Mouse (Mus musculus) stomach, postnatal 0 days (tissue): ENCODE measurements at regions not wholly inside any gene's neighbourhood (a gene's known extent, or its start where the extent isn't known, plus 50 kb on each side); places are given as distances from the start of the nearest gene placed in this dataset.
A peak's percentile ranks its signal among the peaks of the same experiment; 100 is the strongest.
"Not testable (repeated sequence)": the region's sequence is repeated elsewhere in the genome, so short reads cannot be mapped to it uniquely, and the experiment has no call there.

ENCODE experiments used
- ATAC-seq: fragments of 200-750 bp; cut with Nextera tagmentation; 2 replicates; pipeline ENCODE4 v1.8.0; 2017; ENCODE audit not compliant: low FRiP score, low TSS enrichment
- DNase-seq: peaks from one replicate; pipeline ENCODE4 v3.0.0-alpha.2; 2016; ENCODE audit warnings: low spot score
- H3K27ac ChIP-seq: fragments of 300-500 bp; sonication (generic); replicated peaks from 2 replicates; pipeline ENCODE4 v1.5.1; 2014; ENCODE audit warnings: mild to moderate bottlenecking, control low read depth
- H3K27me3 ChIP-seq: fragments of 300-500 bp; sonication (generic); 2 replicates; pipeline ENCODE4 v1.6.1; 2014; ENCODE audit warnings: low read length; ENCODE audit not compliant: control insufficient read depth, insufficient read depth
- H3K36me3 ChIP-seq: fragments of 300-500 bp; sonication (generic); 2 replicates; pipeline ENCODE4 v1.6.1; 2014; ENCODE audit warnings: low read length, mixed read lengths; ENCODE audit not compliant: control insufficient read depth, insufficient read depth
- H3K4me1 ChIP-seq: fragments of 300-500 bp; sonication (generic); replicated peaks from 2 replicates; pipeline ENCODE4 v1.6.1; 2014; ENCODE audit warnings: antibody characterized with exemption; ENCODE audit not compliant: control insufficient read depth, insufficient read depth
- H3K4me2 ChIP-seq: fragments of 300-500 bp; sonication (generic); replicated peaks from 2 replicates; pipeline ENCODE4 v1.6.1; 2014; ENCODE audit warnings: low read depth, mild to moderate bottlenecking, control low read depth, moderate library complexity
- H3K4me3 ChIP-seq: fragments of 300-500 bp; sonication (generic); 2 replicates; pipeline ENCODE4 v1.5.1; 2014; ENCODE audit warnings: low read depth, low read length, control low read depth
- H3K9ac ChIP-seq: fragments of 300-500 bp; sonication (generic); 2 replicates; pipeline ENCODE4 v1.6.1; 2014; ENCODE audit warnings: mild to moderate bottlenecking, low read length, control low read depth, mixed read lengths
- H3K9me3 ChIP-seq: fragments of 300-500 bp; sonication (generic); 2 replicates; pipeline ENCODE4 v1.6.1; 2016; ENCODE audit warnings: low read length; ENCODE audit not compliant: control insufficient read depth
- CTCF ChIP-seq: IDR thresholded peaks from 2 replicates; pipeline ENCODE4 v1.5.1; 2016; ENCODE audit warnings: antibody characterized with exemption, low read depth, mild to moderate bottlenecking, moderate library complexity
- EP300 ChIP-seq: optimal IDR thresholded peaks from 2 replicates; pipeline ENCODE3; 2016; ENCODE audit warnings: antibody characterized with exemption
- WGBS: fragments of 180-500 bp; shearing (Covaris S2); extraction: QIAGEN DNeasy Blood & Tissue Kit; methylation state at CpG from one replicate; pipeline ENCODE4 v1.1.7; 2014; 5-methylcytosine and 5-hydroxymethylcytosine counted together

DNA sequence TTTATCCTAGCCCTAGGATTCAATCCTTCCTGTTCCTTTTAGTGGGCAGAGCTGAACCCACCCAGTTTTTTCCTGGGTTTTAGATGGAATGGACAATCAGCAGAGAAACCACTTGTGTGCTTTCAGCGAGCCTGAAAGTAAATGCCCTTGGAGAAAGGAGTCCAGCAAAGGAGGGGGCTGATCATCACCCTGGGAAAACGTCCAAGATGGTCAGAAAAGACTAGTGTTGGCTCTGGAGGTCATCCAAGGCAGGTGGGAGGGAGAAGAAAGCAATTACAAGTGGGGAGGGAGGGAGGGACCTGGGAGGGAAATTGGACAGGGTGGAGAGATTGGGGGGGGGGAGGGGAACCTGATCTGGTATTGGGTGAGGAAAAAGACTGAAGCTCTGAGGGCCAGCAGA lies 55.6 kb upstream of the Zfp366 start:
- Histone ChIP-seq H3K36me3 (no peaks in the 10 kb centered on the region), H3K4me1 (no peaks in the 10 kb centered on the region), H3K9ac (no peak overlapping the region), H3K9me3 (no peaks in the 10 kb centered on the region), H3K27me3 (no peaks in the 10 kb centered on the region), H3K27ac (no peak overlapping the region), H3K4me2 (no peak overlapping the region), H3K4me3 (no peak overlapping the region)
- ATAC-seq, result no peak
- DNase-seq, result no peak
- 28% methylated on average over 2 of the region's 2 CpGs for WGBS
- TF ChIP-seq CTCF, result no peak
- no peak for TF ChIP-seq EP300

DNA sequence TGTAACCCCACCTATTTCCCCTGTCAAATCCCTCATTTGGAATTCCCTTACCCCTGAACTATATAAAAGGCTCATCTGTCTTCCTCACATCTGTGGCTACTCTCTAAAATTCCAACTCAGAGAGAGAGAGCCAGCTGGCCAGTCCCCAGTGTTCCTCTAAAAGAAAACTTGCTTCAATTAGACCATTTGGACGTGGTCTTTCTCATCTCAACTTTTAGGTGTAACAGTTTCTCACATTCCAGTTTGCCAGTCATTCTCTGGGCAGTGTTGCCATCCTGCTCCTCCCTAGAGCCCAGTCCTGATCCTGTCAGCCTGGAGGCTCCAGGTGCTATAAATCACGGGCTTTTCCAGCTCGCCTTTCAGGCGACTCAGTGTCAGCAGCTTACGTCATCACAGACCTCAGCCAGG lies 56.3 kb upstream of the Zfp366 start:
- Histone ChIP-seq H3K9ac (no peak overlapping the region), H3K27me3 (no peaks in the 10 kb centered on the region), H3K27ac (no peak overlapping the region; the same call in 1 of the 2 replicates), H3K36me3 (no peaks in the 10 kb centered on the region), H3K4me1 (no peaks in the 10 kb centered on the region), H3K4me3 (no peak overlapping the region), H3K4me2 (no peak overlapping the region), H3K9me3 (no peaks in the 10 kb centered on the region)
- no peak for TF ChIP-seq EP300
- no peak for TF ChIP-seq CTCF
- ATAC-seq (0 out of 2 replicates have a peak, but pooled peaks have one; percentile 36), DNase-seq (no peak)
- WGBS, result 43% methylated on average over 5 of the region's 5 CpGs

DNA sequence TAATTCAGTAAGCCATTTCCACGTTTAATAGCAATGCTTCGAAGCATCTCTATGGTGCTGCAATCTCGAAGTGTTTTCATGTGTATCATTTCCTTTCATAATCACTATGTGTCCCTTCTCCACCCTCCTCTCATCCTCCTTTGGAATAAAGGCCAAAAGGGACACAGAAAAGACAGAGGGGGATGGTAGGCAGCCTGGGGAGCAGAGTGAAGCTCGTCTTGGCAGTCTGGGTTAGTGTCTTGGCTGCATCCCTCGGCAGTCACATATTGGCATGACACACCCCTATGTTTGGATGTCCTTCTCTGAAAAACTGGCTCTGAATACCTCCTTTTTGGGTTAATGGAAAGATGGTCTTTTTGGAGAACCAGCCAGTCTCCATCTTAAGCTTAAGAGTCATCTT lies 56.9 kb upstream of the Zfp366 start:
- Histone ChIP-seq H3K4me1 (no peaks in the 10 kb centered on the region), H3K9me3 (no peaks in the 10 kb centered on the region), H3K27ac (no peak overlapping the region), H3K4me3 (no peak overlapping the region), H3K4me2 (no peak overlapping the region), H3K9ac (no peak overlapping the region), H3K27me3 (no peaks in the 10 kb centered on the region), H3K36me3 (no peaks in the 10 kb centered on the region)
- WGBS, result 69% methylated on average over 5 of the region's 5 CpGs
- TF ChIP-seq CTCF (no peak), EP300 (no peak)
- ATAC-seq (no peak), DNase-seq (no peak)

DNA sequence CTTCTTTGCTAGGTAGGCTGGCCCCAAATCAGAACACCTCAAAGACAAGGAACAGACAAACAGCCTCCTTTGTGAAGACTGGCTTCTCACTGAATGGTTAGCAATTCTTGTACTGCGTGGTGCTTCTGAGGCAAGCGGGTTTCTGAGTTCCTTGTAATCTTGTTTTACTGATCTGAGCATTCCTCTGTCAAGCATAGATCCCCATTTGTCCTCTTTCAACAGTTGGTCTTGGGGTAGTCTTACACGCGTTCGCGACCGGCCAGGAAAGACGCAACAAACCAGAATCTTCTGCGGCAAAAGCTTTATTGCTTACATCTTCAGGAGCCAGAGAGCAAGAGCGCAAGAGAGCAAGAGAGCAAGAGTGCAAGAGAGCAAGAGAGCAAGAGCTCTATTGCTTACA lies 57.7 kb upstream of the Zfp366 start:
- H3K4me3 ChIP-seq, result not testable (repeated sequence)
- 91% methylated on average over 10 of the region's 10 CpGs for WGBS

DNA sequence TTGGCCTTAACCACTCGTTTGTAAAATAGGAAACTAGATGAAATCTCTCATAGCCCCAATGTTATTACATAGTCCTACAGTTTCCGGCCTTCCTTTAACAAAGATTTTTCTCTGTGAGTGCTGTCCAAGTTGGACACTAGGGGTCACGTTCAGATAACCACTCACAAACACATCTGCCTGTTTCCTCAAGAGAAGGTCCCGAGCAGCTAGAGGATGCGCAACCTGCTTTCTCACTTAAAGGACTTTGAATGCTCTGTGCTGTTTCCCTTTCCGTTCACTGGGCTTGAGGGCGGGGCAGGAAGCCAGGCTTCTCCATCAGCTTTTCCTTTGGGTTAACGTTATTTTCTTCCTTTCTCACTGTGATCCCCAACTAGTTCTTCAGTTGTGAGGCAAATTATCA lies 58.1 kb upstream of the Zfp366 start:
- no peaks in the 10 kb centered on the region for H3K4me1 ChIP-seq
- DNase-seq (no peak), ATAC-seq (no peak)
- no peak overlapping the region for H3K4me3 ChIP-seq
- H3K36me3 ChIP-seq, result no peaks in the 10 kb centered on the region
- no peaks in the 10 kb centered on the region for H3K9me3 ChIP-seq
- H3K9ac ChIP-seq, result no peak overlapping the region
- H3K27ac ChIP-seq, result no peak overlapping the region
- TF ChIP-seq EP300 (no peak), CTCF (no peak)
- no peak overlapping the region for H3K4me2 ChIP-seq
- no peaks in the 10 kb centered on the region for H3K27me3 ChIP-seq
- WGBS, result 77% methylated on average over 8 of the region's 8 CpGs

More for the DNA sequence above, 57.7 kb upstream of the Zfp366 start:
- DNase-seq, H3K4me1 ChIP-seq, ATAC-seq, H3K27ac ChIP-seq, H3K36me3 ChIP-seq, H3K4me2 ChIP-seq, H3K27me3 ChIP-seq, H3K9ac ChIP-seq, H3K9me3 ChIP-seq: not testable (repeated sequence)

DNA sequence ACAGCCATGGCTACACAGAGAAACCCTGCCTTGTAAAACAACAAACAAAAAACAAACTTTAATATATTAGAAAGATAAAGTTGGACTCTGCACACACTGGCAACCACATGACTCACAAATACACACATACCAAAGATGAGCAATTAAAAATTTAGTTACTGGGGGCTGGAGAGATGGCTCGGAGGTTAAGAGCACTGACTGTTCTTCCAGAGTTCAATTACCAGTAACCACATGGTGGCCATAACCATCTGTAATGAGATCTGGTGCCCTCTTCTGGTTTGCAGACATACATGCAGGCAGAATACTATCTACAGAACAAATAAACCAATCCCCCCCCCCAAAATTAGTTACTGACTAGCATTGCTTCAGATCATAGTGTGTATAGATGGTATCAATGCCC lies 58.7 kb upstream of the Zfp366 start:
- DNase-seq (no peak), ATAC-seq (no peak)

More for the DNA sequence above, 58.7 kb upstream of the Zfp366 start:
- Histone ChIP-seq H3K9me3 (no peaks in the 10 kb centered on the region), H3K4me3 (no peak overlapping the region), H3K27ac (no peak overlapping the region), H3K27me3 (no peaks in the 10 kb centered on the region), H3K4me2 (no peak overlapping the region), H3K4me1 (no peaks in the 10 kb centered on the region), H3K9ac (no peak overlapping the region), H3K36me3 (no peaks in the 10 kb centered on the region)
- peak; percentile 72 for TF ChIP-seq CTCF
- no peak for TF ChIP-seq EP300
- 71% methylated on average over 1 of the region's 1 CpGs for WGBS
